Mouse (Mus musculus) cerebellum, adult 18-20 months (tissue): ENCODE measurements around the gene Peli1.
"Not testable (repeated sequence)": the region's sequence is repeated elsewhere in the genome, so short reads cannot be mapped to it uniquely, and the experiment has no call there.

Experiments
- DNase-seq, 2 experiments: peaks; one replicate each; pipeline ENCODE4 v3.0.0; 2021

Peli1 gene

DNA sequence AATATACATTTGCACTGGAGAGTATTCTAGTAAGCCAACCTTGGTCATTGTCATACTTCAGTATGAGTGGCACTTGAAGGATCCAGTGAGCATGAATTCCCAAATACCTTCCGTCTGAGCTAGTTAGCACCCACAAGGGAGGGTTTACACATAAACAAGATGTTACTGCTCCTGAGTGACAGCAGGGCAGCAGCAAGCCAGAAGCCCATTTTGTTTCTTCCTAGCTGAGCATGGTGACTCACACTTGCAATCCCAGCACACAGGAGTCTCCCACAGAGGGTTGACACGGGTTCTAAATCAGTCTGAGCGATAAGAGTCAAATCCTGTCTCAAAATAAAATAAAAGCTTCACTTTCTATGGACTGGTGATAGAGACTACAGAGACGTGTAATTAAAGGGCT, 66.5 kb downstream of the Peli1 start:
- DNase-seq: no peak

- no peak for DNase-seq
Measured at GRCm38 (mm10) chr11:21162093-21162492, 71.0 kb downstream of the Peli1 start.

DNA sequence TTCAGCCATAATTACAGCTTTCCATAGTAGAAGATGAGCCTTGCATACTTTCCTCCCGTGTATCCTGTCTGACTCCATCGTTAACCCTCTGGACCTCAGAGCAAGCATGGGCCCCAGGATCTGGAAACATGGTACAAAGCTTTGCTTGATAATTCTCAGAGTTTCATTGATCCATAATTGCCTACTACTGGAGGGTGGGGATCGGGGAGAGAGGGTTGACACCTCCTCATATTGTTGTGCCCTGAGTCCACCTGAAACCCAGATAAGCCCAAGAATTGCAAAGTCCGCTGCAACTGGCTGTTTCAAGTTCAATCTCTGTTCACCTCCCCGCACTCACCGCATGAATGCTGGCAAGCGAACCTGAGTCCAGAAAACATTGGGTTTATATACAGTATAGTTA, 72.1 kb downstream of the Peli1 start:
- no peak for DNase-seq

DNA sequence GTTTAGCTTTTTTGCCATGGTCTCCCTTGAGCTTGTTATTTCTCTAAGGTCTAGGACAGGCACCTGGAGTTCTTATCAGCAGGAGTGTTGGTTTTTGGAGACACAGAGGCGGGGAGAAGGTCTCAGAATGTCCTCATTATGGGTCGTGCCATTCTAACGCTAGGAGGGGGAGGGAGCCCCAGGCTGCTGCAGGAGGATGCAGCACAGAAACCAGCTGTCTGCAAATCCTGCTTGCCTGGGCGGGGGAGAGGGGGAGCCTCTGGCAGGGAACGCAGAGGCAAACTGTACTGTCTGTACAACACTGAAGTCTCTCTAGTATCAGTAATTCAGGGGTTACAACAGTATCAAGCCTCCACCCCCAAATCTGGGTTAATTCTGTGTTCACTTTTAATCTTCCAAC, 72.6 kb downstream of the Peli1 start:
- no peak for DNase-seq

GRCm38 (mm10) chr11:21164312-21164993, 73.4 kb downstream of the Peli1 start:
- no peak for DNase-seq

GRCm38 (mm10) chr11:21164994-21165560, 74.0 kb downstream of the Peli1 start:
- no peak for DNase-seq

GRCm38 (mm10) chr11:21166495-21167096, 75.5 kb downstream of the Peli1 start:
- DNase-seq: no peak

DNA sequence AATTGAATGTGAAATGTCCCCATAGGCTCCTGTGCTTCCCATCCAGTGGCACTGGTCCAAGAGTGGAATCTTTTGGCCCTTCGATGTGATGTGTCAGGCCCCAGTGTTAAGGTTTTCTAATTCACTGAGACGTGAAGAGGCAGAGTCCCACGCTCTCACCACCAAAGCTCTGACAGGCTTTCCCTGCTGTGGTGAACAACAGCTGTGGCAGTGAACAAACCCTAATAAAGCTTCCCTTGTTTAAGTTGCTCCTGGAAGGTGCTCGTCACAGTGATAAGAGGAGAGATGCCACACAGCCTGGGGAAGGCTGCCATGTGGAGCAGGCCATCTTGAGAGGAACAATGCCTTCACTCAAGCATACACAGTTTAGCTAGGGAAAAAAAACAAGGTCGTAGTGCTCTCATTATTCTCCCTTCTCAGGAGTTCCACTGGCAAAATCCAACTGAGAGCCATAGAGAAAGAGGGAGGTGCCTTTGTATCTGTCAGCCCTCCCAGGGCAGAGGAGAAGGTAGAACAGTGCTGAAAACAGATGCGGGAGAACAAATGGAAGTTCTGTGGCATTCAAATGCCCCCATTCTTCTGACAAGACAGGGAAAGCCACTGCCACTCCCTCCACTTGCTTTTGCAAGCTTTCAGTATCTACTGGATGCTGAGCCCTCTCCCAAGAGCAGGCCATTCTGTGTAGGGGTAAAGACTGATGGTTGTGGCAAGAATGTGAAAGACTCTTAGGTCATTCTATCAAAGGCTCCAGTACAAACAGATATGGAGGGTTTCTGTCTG, 77.9 kb downstream of the Peli1 start:
- no peak for DNase-seq

DNA sequence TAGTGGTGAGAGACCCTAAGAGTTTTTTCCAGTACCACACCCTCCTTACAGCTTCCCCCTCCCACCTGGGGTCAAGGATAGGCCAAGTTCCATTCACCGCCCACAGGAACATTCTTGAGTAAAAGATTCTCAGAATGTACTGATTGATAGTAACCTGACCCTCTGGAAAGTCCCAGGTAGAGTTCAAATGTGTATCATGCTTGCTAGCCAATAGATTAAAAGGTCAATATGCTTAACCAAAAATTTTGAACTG, 78.4 kb downstream of the Peli1 start:
- DNase-seq: not testable (repeated sequence)

DNA sequence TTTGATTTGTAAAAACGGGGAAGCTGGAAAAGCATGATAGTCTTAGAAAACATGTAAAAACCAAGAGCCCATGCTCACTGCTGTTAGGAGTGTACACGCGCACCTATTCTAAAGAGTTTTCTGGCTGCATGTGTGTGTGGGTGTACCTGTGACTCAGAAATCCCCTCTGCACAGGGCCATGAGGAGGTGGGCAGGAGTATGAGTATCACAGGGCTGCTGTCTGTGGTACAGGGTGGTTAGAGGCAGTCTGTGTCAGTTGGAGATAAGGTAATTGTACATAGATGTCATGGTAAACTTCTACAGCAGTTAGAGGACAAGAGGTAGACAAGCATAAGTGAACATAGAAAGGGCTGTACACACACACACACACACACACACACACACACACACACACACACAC, 81.2 kb downstream of the Peli1 start:
- no peak for DNase-seq

- DNase-seq: no peak
Measured at GRCm38 (mm10) chr11:21173926-21174325, 82.8 kb downstream of the Peli1 start.

GRCm38 (mm10) chr11:21174396-21174795, 83.3 kb downstream of the Peli1 start:
- DNase-seq: no peak

DNA sequence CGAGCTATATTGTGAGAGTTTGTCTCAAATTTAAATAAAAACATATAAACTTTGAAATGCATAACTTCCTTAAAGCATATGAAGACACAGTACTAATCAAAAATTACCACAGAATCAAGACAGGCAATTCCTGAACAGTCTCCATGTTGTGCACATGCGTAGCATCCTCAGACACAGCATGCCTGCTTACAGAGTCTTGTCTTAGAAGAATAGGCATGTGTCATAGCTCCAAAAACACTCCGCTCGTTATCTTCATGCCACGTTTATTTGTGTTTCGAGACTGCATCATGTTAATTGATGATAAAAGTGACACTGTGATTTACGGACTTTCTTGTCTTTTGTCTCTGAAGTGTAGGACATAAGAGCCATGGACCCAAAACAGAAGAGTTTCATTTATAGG, 84.0 kb downstream of the Peli1 start:
- DNase-seq: no peak

DNA sequence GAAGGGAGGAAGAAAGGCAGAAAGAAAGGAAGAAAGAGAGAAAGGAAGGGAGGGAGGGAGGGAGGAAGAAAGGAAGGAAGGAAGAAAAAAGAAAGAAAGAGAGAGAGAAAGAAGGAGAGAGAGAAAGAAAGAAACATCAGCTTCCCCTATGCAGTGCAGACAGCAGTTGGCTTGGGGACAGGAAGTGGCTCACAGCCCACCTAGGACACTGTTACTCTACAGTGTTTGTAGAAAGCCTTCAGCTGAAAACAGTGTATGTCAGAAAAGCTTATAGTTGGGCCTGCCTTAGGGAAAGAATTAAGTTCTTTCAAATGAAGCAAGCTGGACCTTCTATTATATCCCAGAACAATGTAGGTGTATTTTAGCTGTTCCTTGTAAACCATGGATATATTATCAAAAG, 85.4 kb downstream of the Peli1 start:
- DNase-seq: no peak

GRCm38 (mm10) chr11:21178343-21178742, 87.3 kb downstream of the Peli1 start:
- DNase-seq: peak; percentile 29 to 36

GRCm38 (mm10) chr11:21178998-21179645, 88.0 kb downstream of the Peli1 start:
- no peak for DNase-seq

- not testable (repeated sequence) for DNase-seq
Measured at GRCm38 (mm10) chr11:21179873-21180272, 88.8 kb downstream of the Peli1 start.

GRCm38 (mm10) chr11:21180650-21181049, 89.6 kb downstream of the Peli1 start:
- no peak for DNase-seq

- DNase-seq: no peak
Measured at GRCm38 (mm10) chr11:21181616-21182015, 90.5 kb downstream of the Peli1 start.

GRCm38 (mm10) chr11:21182709-21183108, 91.6 kb downstream of the Peli1 start:
- DNase-seq: no peak

GRCm38 (mm10) chr11:21191821-21192220, 100.7 kb downstream of the Peli1 start:
- not testable (repeated sequence) for DNase-seq

DNA sequence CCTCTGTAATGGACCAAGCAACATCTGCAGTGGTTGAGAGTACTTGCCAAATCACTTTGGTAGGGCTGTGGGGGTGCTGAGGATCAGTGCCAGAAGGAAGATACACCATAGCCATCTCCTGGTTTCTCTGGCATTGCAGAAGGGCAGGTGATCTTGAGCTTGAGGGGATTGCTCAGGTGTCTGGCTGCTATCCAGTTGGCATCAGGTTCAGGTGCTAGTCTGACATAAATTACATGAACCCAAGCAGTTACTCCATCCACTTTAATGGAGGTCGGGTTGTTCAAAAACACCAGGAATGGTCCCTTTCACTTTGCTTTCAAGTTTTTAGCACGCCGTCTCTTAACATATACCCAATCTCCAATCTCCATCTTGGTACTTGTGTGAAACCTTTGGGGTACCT, 103.8 kb downstream of the Peli1 start:
- no peak for DNase-seq
